Mouse (Mus musculus) spleen, embryonic (tissue): ENCODE measurements around the gene Zbtb1.

Experiments
- CTCF ChIA-PET: fragments of 350-600 bp; sonication (Branson Sonifier 250); formaldehyde crosslinking; loops from one replicate; lab custom pipeline; 2022; lab: Charles Lee

The Zbtb1 gene

DNA sequence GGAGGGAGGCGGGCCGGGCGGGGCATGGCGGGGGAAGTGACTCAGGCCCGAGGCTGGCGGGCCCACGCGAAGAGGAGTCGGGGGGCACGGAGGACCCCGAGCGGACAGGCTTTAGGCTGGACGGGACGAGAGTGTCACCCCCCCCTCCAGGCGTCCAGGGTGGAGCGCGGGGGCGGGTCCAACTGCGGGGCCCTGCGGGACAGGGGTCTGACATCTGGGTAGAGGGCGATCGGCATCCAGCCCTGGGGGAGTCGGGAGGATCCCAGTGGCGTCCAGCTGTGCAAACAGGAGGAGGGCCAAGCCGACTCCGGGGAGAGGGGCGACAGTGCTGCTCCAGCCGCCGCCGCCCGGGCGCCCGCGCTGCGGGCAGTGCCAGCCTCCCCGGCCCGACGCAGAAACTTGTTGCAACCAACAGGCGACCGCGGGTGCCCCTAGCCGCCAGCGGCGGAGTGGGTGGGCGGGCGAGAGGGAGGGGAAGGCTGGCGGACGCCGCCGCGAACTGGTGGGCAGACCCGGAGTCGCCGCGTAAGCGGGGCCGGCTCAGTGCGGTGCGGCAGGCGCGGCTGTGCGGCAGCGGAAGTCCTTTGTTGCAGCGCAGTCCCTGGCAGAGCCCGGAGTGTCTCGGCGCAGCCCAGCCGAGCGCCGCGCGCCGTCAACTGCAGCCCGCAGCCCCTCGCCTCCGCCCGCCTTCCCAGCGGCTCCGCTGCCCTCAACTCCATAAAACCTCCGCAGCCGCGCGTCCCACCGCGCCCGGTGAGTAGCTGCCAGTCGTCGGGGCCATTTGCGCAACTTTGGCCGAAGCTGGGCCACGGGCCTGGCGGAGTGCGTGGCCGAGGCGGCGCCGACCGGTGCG is at the start of gene Zbtb1:
Gene Zbtb1, plus strand, starts transcription at position 289 of the 853 bp plus-strand sequence.
- CTCF ChIA-PET: no interaction called here

- CTCF ChIA-PET: interaction anchor here (0.6 kb wide), 1 partner anchor 27 kb away, joined by 3 read pairs; no protein-coding TSS in a partner anchor
Measured at GRCm38 (mm10) chr12:76324679-76325431, 45.2 kb upstream of the Zbtb1 start, which contains the start of gene Akap5. TSS of gene Akap5 (plus strand) at chr12:76324891.

DNA sequence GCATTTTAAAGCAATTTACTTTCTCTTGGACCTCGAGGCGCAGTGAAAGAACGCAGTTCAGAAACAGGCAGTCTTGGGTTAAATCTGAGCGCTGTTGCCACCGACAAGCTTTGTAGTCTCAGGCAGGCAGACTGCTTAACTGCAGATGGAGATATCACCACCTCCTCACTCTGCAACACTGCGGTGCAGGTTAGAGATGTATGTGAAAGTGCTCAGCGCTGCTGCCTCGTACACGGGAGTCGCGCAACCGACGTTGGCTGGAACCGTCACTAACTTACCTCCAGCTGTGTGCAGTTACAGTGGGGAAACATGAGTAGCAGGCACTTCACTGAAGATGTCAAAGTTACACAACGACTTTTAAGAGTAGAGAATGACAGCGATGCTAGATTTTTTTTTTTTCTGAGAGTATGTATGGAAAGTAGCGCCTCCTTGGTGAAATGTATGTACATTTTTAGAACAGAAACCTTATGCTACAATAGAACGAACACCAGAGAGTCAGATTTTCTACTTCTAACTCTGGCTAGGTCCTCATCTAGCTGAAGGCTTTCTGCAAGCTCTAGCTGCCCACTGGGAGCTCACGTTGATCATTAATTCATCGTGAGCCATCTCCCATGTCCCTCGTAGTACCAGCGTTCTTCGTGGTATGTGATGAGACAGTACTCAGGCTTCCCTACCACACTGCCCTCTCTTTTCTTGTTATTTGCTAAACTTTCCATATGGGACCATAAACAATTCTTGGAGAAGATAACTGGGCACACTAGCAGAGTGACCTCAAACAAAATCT is 43.4 kb upstream of the Zbtb1 start:
- CTCF ChIA-PET: interaction anchor here (0.5 kb wide), 1 partner anchor 64 kb away, joined by 3 read pairs; no protein-coding TSS in a partner anchor

- CTCF ChIA-PET: interaction anchor here (0.7 kb wide), 1 partner anchor 17 kb away, joined by 10 read pairs; no protein-coding TSS in a partner anchor
Measured at GRCm38 (mm10) chr12:76328567-76329354, 41.3 kb upstream of the Zbtb1 start.

DNA sequence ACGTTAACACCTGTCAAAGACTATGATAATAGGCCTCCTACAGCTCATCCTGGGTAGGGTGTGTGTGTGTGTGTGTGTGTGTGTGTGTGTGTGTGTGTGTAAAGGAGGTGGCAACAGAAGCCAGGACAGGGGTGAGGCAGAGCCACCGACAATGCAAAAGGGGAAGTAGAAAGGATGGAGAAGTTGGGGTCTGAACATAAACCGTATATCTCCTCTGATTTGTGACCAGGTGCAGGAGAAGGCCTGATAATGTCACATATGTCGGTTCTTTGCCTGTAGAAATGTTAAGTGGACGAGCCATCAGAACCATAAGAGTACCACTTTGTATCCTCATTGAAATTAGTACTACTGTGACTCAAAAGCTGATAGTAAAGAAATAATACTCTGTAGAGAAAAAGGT is 36.4 kb upstream of the Zbtb1 start:
- CTCF ChIA-PET: interaction anchor here (0.7 to 1.4 kb wide), 2 partner anchors 35 to 614 kb away, joined by 3 to 5 read pairs; no protein-coding TSS in a partner anchor

DNA sequence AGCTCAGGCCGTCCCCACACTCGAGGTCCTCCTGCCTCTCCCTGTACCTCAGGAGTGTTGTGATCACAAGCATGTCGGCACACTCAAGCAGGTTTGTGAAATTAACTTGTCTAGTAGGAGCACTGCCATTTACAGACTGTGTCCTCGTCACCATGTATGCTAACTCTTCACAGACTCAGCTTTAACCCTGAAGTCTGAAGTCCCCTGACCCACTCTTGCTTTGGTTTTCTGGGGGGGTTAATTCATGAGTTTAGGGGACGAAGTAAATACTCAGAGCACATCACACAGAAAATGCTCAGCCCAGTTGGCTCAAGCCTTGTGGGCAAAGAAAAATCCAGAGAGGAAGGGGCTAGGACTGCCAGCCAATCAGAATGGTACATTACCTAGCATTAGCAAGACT is 34.4 kb upstream of the Zbtb1 start:
- CTCF ChIA-PET: no interaction called here

DNA sequence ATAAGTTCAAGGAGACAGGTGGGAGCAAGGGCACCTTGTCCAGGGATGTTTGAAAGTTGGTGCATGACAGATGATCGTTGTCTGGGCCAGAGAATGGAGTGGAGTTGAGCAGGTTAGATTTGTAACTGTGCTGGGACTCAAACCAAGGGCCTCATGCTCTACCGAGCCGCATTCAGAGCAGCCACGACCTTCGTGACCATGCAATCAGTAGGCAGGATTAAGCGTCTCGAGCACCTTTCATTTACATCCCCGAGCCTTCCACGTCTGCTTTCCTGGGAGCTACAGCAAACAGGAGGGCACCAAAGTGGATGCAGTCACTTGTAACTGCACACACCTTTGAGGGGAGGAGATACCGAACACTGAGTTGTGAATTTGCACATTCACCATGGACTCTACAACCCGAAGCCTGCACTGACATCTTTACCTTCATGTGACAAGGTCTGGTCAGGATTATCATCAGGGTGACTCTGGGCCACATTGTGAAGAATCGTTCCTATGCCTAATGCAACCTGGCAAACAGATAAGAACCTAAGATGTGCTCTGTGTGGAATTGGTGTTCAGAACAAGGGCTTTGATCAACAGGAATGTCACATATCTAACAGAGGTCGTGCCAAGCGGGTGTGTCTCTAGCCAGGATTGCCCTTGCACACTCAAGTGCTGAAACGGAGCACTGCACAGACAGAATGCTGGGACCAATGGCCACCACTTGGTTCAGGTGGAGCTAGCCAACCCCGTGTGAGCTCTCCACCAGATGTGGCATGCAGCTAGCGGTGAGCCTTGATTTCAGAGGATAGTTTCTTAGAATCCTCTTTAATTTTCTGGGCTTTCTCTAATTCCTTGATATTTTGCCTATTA is 33.7 kb upstream of the Zbtb1 start:
- CTCF ChIA-PET: no interaction called here

DNA sequence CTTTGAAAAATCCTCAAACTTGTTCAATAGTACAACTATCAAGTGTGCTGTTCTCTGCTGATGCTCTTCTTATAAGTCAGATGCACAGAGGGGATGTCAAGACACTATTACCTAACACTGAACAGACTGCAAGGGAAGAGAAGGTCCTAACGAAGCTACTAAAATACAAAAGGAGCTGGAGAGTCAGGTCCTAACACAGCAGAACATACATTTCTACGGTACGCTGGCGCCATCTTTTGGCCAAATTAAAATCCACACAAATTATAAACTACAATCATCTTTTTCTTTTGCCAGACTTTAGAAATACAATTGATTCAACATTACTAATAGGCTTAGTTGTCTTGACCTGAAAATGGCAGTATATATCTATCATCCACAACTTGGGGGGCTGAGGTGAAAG is 29.0 kb upstream of the Zbtb1 start:
- CTCF ChIA-PET: interaction anchor here (0.5 to 3.0 kb wide), 4 partner anchors 20 to 874 kb away, joined by 3 to 9 read pairs (median 4); no protein-coding TSS in a partner anchor

GRCm38 (mm10) chr12:76345759-76346455 is 24.2 kb upstream of the Zbtb1 start:
- CTCF ChIA-PET: interaction anchor here (0.6 to 0.9 kb wide), 4 partner anchors 34 to 199 kb away, joined by 3 to 8 read pairs (median 5); no protein-coding TSS in a partner anchor

GRCm38 (mm10) chr12:76349680-76350220 is 20.3 kb upstream of the Zbtb1 start:
- CTCF ChIA-PET: no interaction called here

DNA sequence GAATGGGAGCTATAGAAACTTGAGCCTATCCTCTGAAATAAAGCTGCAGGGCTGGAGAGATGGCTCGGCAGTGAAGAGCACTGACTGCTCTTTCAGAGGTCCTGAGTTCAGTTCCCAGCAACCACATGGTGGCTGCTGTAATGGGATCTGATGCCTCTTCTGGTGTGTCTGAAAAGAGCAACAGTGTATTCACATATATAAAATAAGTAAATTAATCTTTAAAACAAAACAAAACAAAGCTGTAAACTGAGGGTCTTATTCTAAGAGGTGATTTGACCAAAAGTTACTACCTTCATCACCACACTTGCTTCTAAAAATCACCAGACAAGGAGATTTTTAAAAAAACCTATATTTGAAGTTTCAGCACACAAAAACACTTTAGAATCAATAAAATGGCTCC is 9.2 kb upstream of the Zbtb1 start:
- CTCF ChIA-PET: interaction anchor here (0.6 to 0.7 kb wide), 2 partner anchors 21 to 41 kb away, joined by 3 to 4 read pairs; no protein-coding TSS in a partner anchor

GRCm38 (mm10) chr12:76361405-76362302 is 8.4 kb upstream of the Zbtb1 start:
- CTCF ChIA-PET: interaction anchor here (0.6 kb wide), 1 partner anchor 21 kb away, joined by 3 read pairs; no protein-coding TSS in a partner anchor

DNA sequence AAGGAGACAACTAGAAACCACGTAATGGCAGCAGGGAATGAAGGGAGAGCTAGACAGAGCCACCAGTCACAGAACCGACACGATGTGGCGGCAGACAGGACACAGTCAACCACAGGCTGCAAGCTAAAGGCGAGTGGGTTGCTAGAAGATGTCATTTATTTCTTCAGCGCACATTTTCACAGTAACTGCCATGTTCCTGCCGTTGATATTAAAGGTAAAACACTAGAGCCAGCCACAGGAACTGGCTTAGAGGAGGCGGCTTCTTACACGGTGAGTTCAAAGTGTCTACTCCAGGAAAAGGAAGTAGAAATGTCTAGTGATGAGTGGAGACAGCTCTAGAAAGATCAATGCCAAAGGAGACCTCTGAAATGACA is 7.8 kb upstream of the Zbtb1 start:
- CTCF ChIA-PET: no interaction called here

DNA sequence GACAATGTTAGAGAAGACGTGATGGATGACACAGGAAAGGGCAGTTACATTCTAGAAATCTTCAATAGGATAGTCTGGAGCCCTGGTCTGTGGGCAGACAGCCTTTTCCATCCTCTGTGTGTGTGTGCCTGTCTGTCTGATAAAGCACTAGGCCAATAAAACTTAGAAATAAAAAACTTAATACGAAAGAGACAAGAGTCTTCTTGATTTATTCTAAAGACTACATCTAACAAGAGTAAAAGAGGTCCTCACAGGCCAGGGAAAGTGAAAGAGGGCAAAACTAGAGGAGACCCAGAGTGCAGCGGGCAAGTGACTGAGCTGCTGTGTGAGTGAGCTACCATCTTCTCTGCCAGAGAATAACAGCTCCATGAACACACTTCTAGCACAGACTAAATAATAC is 3.8 kb upstream of the Zbtb1 start:
- CTCF ChIA-PET: no interaction called here

- CTCF ChIA-PET: no interaction called here
Measured at GRCm38 (mm10) chr12:76367096-76367995, 2.7 kb upstream of the Zbtb1 start.

DNA sequence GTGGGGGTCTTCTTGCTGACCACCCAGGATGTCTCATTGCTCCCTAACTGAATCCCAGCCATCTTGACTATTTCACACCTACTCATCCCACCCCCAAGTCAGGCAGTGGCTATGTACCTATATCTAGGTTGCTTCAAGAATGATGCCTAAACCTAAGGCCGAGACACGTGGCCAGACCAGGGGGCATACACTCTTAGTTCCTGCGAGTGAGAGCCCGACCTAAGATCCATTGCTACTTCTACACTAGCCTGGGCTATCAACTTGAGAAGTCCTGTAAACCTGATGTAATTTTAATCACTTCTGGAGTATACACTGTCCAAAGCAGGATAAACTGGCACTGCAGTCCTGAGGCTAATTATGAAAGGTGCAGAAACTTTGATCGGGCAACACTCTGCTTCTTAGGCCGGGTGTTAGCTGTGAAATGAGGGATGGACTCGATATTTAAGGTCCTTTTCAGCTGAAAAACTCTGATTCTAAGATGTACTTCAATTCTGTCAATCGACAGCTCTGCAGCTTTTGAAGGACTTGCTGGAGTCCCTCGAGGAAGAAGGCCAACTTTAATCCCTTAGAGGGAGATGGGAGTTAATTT is 1.8 kb upstream of the Zbtb1 start:
- CTCF ChIA-PET: no interaction called here
